Mouse (Mus musculus): Measurements from ENCODE around the gene Cbr2. TPM values are rescaled to one million over a fixed set of nuclear protein-coding genes. Genes with fewer than 3 reads are reported as not detected.
"Not testable (repeated sequence)": the region's sequence is repeated elsewhere in the genome, so short reads cannot be mapped to it uniquely, and the experiment has no call there.

Cbr2 gene
- 0.39 and 0.81 TPM in 2 replicates for polyA plus RNA-seq (2014; fragmentation: Nextera tagmentation; extraction: Ambion mirVana)

DNA sequence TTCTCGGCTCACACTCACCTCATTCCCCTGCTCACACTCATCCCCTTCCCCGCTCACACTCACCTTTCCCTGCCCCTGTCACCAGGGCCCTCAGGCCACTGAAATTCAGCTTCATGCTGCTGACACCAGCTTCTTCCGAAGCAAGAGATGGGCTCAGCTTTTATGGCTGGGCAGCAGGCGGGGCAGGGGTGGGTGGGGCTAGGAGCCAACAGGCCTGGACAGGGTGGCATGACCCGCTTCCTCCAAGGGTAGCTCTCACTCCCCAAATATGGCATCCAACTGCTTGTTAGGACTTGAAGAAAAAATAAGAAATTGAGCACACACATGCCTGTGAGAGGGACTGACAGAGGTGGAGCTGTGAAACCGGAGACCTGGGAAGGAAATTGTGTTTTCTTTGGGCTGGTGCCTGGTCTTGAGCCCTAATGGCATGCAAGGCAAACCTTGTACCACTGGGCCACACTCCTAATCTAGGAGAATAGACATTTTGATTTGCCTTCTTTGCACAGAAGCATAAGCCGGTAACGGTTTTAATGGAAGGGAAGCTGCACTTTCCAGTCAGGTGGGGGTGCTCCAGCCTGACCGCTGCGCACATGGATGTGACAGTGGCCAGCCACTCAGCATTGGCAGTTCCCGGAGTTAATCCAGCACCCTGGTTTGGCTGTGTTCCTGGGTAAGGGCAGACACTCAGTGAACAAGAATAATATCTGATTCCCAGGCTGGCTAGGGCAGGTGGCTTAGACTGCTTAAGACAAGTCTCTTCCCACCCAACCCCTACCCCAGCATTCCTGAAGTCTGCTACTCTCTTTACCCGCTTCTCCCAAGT is at the start of gene Cbr2:
Cbr2 (minus strand) TSS at position 257 of the 823 bp plus-strand sequence.
- Histone ChIP-seq H3K27me3 (ENCODE audit: control insufficient read depth, insufficient read depth, low read length) (no peaks in the 10 kb centered on the region), H3K4me3 (ENCODE audit: low read depth, low read length) (no peak within 1 kb of the TSS), H3K9me3 (ENCODE audit: control insufficient read depth, low read length) (no peaks in the 10 kb centered on the region), H3K36me3 (ENCODE audit: control insufficient read depth, insufficient read depth, low read length) (no peaks in the 10 kb centered on the region), H3K4me1 (ENCODE audit: control insufficient read depth, insufficient read depth, low read length) (no peaks in the 10 kb centered on the region), H3K27ac (ENCODE audit: low read depth, low read length) (no peak within 1 kb of the TSS), H3K9ac (replicated peaks; ENCODE audit: low read depth, low read length) (no peak within 1 kb of the TSS), H3K4me2 (ENCODE audit: low read depth, low read length) (no peak within 1 kb of the TSS)
- 78% methylated on average over 12 of the region's 12 CpGs for WGBS
- ATAC-seq (ENCODE audit: low read depth) = no peak

DNA sequence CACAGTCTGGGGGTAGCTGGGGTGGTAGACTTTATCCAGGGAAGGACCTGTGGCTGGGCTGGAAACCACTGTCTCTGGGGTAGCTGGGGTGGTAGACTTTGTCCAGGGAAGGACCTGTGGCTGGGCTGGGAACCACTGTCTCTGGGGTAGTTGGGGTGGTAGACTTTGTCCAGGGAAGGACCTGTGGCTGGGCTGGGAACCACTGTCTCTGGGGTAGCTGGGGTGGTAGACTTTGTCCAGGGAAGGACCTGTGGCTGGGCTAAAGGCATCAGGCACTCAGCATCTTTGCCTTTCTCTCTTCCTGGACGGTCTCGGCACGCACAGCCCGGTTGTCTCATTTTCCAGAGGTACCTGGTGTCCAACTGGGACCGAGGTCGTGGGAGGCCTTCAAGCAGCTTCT is 49.4 kb upstream of the Cbr2 start:
- peaks cover 19% of the 10 kb centered on the region for H3K4me1 ChIP-seq (ENCODE audit: control insufficient read depth, insufficient read depth, low read length)
- H3K9ac ChIP-seq (replicated peaks; ENCODE audit: low read depth, low read length); ATAC-seq (ENCODE audit: low read depth); H3K9me3 ChIP-seq (ENCODE audit: control insufficient read depth, low read length); H3K4me2 ChIP-seq (ENCODE audit: low read depth, low read length); H3K27ac ChIP-seq (ENCODE audit: low read depth, low read length); H3K27me3 ChIP-seq (ENCODE audit: control insufficient read depth, insufficient read depth, low read length); H3K4me3 ChIP-seq (ENCODE audit: low read depth, low read length); H3K36me3 ChIP-seq (ENCODE audit: control insufficient read depth, insufficient read depth, low read length): not testable (repeated sequence)
- WGBS = 97% methylated on average over 6 of the region's 6 CpGs

DNA sequence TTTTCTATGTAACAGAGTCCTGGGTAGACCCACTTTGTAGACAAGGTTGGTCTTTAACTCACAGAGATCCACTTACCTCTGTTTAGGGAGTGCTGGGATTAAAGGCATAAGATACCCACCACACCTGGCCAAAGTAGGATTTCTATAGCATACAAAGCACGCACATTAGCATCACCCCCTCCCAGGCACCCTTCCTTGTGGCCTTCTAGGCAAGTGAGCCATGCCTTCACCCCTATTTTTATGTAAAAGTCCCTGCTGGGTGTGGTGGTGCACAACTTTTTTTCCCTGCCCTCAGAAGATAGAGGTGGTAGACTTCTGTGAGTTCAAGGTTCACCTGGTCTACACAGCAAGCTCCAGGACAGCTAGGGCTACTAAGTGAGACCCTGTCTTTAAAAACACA is 48.0 kb upstream of the Cbr2 start:
- Histone ChIP-seq H3K9ac (replicated peaks; ENCODE audit: low read depth, low read length) (no peak overlapping the region), H3K27me3 (ENCODE audit: control insufficient read depth, insufficient read depth, low read length) (no peaks in the 10 kb centered on the region), H3K4me2 (ENCODE audit: low read depth, low read length) (no peak overlapping the region), H3K4me1 (ENCODE audit: control insufficient read depth, insufficient read depth, low read length) (peaks cover 11% of the 10 kb centered on the region), H3K4me3 (ENCODE audit: low read depth, low read length) (no peak overlapping the region), H3K9me3 (ENCODE audit: control insufficient read depth, low read length) (no peaks in the 10 kb centered on the region), H3K27ac (ENCODE audit: low read depth, low read length) (no peak overlapping the region), H3K36me3 (ENCODE audit: control insufficient read depth, insufficient read depth, low read length) (peaks cover 5% of the 10 kb centered on the region; the same call in 1 of the 2 replicates)
- 88% methylated on average over 1 of the region's 1 CpGs for WGBS
- no peak for ATAC-seq (ENCODE audit: low read depth)

DNA sequence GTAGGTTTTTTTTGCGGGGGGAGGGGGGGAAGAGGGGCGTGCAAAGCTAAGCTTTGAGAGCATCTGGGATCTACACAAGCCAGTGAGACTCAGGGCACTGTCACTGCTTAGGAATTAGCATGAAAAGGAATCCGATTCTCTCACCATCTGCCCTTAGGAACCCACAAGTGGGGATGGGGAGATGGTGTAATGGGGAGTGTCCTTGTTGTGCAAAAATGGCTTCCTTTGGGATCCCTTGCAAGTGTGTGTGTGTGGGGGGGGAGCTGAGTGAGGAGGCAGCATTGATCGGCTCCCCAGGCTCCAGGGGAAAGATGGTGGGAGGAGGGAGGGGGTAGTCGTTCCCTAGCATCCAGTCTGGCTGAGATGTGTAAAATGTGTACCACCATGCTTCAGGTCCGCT is 45.2 kb upstream of the Cbr2 start:
- H3K4me1 ChIP-seq (ENCODE audit: control insufficient read depth, insufficient read depth, low read length) = no peaks in the 10 kb centered on the region
- no peak overlapping the region for H3K27ac ChIP-seq (ENCODE audit: low read depth, low read length)
- H3K9ac ChIP-seq (replicated peaks; ENCODE audit: low read depth, low read length) = no peak overlapping the region
- WGBS = 35% methylated on average over 6 of the region's 6 CpGs
- H3K36me3 ChIP-seq (ENCODE audit: control insufficient read depth, insufficient read depth, low read length) = peaks cover 5% of the 10 kb centered on the region; the same call in 1 of the 2 replicates
- ATAC-seq (ENCODE audit: low read depth) = no peak
- H3K27me3 ChIP-seq (ENCODE audit: control insufficient read depth, insufficient read depth, low read length) = no peaks in the 10 kb centered on the region
- no peak overlapping the region for H3K4me3 ChIP-seq (ENCODE audit: low read depth, low read length)
- H3K4me2 ChIP-seq (ENCODE audit: low read depth, low read length) = no peak overlapping the region
- no peaks in the 10 kb centered on the region for H3K9me3 ChIP-seq (ENCODE audit: control insufficient read depth, low read length)

DNA sequence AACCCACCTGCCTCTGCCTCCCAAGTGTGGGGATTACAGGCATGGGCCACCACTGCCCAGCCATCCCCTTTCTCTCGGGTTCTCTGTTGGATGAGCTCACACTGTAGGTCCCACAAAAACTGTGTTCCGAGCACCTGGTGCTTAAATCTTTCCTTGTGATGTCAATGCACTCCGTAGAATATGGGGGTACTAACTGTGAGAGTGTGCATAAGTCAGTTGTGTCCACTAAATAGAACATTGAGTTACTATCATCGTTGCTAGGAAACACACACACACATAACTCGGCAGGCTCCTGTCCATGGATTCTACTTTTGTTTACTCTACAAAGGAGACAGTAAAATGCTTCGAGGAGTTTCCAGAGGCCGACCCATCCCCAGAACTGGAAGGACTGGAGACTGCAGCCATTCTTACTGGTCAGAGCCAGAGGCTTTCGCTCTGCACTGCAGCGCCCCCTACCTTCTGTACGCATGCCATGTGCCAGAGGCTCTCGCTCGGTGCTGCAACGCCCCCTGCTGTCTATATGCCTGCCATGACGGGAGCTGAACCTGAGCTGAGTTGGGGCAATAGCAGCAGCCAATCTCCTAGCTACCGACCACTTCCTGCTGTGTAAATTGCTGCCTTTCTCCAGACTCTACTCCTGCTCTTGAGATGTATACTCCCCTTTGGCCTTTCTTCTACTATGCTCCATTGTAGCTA is 44.0 kb upstream of the Cbr2 start:
- peaks cover 5% of the 10 kb centered on the region; the same call in 1 of the 2 replicates for H3K36me3 ChIP-seq (ENCODE audit: control insufficient read depth, insufficient read depth, low read length)
- no peaks in the 10 kb centered on the region for H3K27me3 ChIP-seq (ENCODE audit: control insufficient read depth, insufficient read depth, low read length)
- no peak overlapping the region for H3K4me3 ChIP-seq (ENCODE audit: low read depth, low read length)
- no peak overlapping the region for H3K4me2 ChIP-seq (ENCODE audit: low read depth, low read length)
- peak; percentile 88 for ATAC-seq (ENCODE audit: low read depth)
- no peaks in the 10 kb centered on the region for H3K4me1 ChIP-seq (ENCODE audit: control insufficient read depth, insufficient read depth, low read length)
- H3K9me3 ChIP-seq (ENCODE audit: control insufficient read depth, low read length) = no peaks in the 10 kb centered on the region
- no peak overlapping the region for H3K27ac ChIP-seq (ENCODE audit: low read depth, low read length)
- H3K9ac ChIP-seq (replicated peaks; ENCODE audit: low read depth, low read length) = no peak overlapping the region
- WGBS = 17% methylated on average over 15 of the region's 15 CpGs

DNA sequence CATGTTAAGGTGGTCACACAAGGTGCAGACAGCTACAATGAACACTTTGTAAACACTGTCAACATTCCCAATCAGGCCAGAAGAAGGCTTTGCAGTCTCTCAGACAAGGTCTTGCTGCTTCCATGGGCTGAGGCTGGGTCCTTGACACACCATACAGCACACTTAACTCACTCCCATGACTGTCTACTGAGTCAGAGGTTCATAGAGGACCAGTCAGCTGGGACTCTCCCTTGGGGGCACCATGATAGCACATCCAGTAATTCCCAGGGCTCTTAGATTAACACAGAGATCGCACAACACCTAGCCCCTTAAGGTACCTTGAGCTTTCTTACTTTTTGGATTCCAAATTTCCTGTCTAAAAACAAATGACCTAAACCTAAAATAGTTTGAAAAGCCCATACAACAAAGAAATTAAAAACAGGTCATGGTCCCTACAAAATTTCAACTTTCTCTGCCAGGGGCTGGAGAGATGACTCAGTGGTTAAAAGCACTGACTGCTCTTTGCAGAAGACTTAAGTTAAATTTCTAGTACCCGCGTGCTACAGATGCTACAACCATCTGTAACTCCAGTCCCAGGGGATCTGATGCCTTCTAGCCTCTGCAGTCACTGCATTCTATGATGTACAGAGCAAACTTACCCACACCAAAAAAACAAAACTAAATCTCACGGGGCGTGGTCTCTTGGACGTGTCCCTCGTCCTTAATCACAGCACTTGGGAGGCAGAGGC is 41.7 kb upstream of the Cbr2 start:
- no peaks in the 10 kb centered on the region for H3K9me3 ChIP-seq (ENCODE audit: control insufficient read depth, low read length)
- H3K4me2 ChIP-seq (ENCODE audit: low read depth, low read length) = no peak overlapping the region
- no peaks in the 10 kb centered on the region for H3K36me3 ChIP-seq (ENCODE audit: control insufficient read depth, insufficient read depth, low read length)
- ATAC-seq (ENCODE audit: low read depth) = no peak
- no peak overlapping the region for H3K27ac ChIP-seq (ENCODE audit: low read depth, low read length)
- no peaks in the 10 kb centered on the region for H3K4me1 ChIP-seq (ENCODE audit: control insufficient read depth, insufficient read depth, low read length)
- no peak overlapping the region for H3K4me3 ChIP-seq (ENCODE audit: low read depth, low read length)
- 90% methylated on average over 7 of the region's 7 CpGs for WGBS
- H3K27me3 ChIP-seq (ENCODE audit: control insufficient read depth, insufficient read depth, low read length) = no peaks in the 10 kb centered on the region
- no peak overlapping the region for H3K9ac ChIP-seq (replicated peaks; ENCODE audit: low read depth, low read length)

DNA sequence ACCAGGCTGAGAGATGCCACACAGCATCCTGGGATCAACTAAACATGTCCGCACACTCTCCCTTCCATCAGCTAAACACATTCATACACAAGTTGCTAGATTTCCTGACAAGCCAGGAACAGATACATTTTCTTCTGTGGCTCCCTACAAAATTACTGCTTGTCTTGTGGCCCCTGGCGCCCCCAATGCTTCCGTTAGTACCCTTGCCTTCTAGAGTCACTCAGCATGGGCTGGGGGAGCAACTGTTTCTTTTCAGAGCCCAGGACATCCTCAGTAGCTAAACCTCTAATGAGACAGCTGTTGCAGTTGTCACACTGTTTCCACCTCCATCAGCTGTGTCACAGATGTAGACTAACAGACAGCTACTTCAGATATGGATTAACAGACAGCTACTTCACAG is 40.8 kb upstream of the Cbr2 start:
- Histone ChIP-seq H3K9me3 (ENCODE audit: control insufficient read depth, low read length) (no peaks in the 10 kb centered on the region), H3K4me1 (ENCODE audit: control insufficient read depth, insufficient read depth, low read length) (no peaks in the 10 kb centered on the region), H3K27me3 (ENCODE audit: control insufficient read depth, insufficient read depth, low read length) (no peaks in the 10 kb centered on the region), H3K27ac (ENCODE audit: low read depth, low read length) (no peak overlapping the region), H3K4me3 (ENCODE audit: low read depth, low read length) (no peak overlapping the region), H3K36me3 (ENCODE audit: control insufficient read depth, insufficient read depth, low read length) (no peaks in the 10 kb centered on the region), H3K9ac (replicated peaks; ENCODE audit: low read depth, low read length) (no peak overlapping the region), H3K4me2 (ENCODE audit: low read depth, low read length) (no peak overlapping the region)
- 77% methylated on average over 3 of the region's 3 CpGs for WGBS
- no peak for ATAC-seq (ENCODE audit: low read depth)

DNA sequence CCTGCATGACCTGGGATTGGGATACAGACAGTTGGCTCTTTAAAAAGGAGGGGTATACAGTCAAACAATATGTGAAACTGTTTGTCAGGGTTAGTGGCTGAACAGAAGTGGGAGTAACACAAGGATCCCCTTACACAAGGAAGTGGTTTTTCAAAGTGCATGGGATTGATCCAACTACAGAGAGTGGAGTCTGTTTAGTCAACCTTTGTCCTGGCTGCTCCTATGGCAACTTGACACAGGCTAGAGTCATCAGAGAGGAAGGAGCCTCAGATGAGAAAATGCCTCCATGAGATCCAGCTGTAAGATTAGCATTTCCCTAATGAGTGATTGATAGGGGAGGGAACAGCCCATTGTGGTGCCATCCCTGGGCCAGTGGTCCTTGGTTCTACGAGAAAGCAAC is 36.3 kb upstream of the Cbr2 start:
- Histone ChIP-seq H3K9me3 (ENCODE audit: control insufficient read depth, low read length) (no peaks in the 10 kb centered on the region), H3K4me2 (ENCODE audit: low read depth, low read length) (no peak overlapping the region), H3K27me3 (ENCODE audit: control insufficient read depth, insufficient read depth, low read length) (no peaks in the 10 kb centered on the region), H3K27ac (ENCODE audit: low read depth, low read length) (no peak overlapping the region), H3K36me3 (ENCODE audit: control insufficient read depth, insufficient read depth, low read length) (no peaks in the 10 kb centered on the region), H3K4me1 (ENCODE audit: control insufficient read depth, insufficient read depth, low read length) (no peaks in the 10 kb centered on the region), H3K9ac (replicated peaks; ENCODE audit: low read depth, low read length) (no peak overlapping the region), H3K4me3 (ENCODE audit: low read depth, low read length) (no peak overlapping the region)
- ATAC-seq (ENCODE audit: low read depth) = no peak
- WGBS = 63% methylated on average over 1 of the region's 1 CpGs

DNA sequence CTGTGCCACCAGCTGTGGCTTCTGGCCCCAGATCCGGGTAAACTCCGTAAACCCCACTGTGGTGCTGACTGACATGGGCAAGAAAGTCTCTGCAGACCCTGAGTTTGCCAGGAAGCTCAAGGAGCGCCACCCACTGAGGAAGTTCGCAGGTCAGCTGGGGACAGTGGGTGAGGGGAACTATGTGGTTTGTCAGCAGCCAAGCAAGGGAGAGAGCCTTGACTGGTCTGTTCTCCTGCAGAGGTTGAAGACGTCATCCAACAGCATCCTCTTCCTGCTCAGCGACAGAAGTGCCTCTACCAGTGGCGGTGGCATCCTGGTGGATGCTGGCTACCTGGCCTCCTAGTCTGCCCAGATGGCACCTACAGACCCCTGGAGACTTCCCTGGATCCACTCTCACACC is 35.1 kb upstream of the Cbr2 start:
- not testable (repeated sequence) for ATAC-seq (ENCODE audit: low read depth); H3K4me3 ChIP-seq (ENCODE audit: low read depth, low read length); H3K27ac ChIP-seq (ENCODE audit: low read depth, low read length); H3K36me3 ChIP-seq (ENCODE audit: control insufficient read depth, insufficient read depth, low read length); H3K9ac ChIP-seq (replicated peaks; ENCODE audit: low read depth, low read length); H3K4me2 ChIP-seq (ENCODE audit: low read depth, low read length); H3K27me3 ChIP-seq (ENCODE audit: control insufficient read depth, insufficient read depth, low read length); H3K9me3 ChIP-seq (ENCODE audit: control insufficient read depth, low read length); H3K4me1 ChIP-seq (ENCODE audit: control insufficient read depth, insufficient read depth, low read length)
- WGBS = 86% methylated on average over 3 of the region's 7 CpGs
